In genomic region chr10:58618501-58619216, GRCm38 (mm10) we compare ENCODE assay signal across 24 mouse cellular contexts. TPM values are rescaled to one million over a fixed set of nuclear protein-coding genes. Genes with fewer than 3 reads are reported as not detected.
A peak's percentile ranks its signal among the peaks of the same experiment; 100 is the strongest.
DNase-seq lines count a peak whose midpoint lies in the region; ATAC-seq and TF ChIP-seq lines count a peak whose summit lies in the region.
"Had no signal": no experiment of that assay in that cellular context is flagged by ENCODE, and none has a peak within 500 bp of the region (broad histone marks: within the 10 kb centered on the region; RNA-seq: fewer than 3 reads in every experiment).

No protein-coding gene starts in this region.

- no peaks in the 10 kb centered on the region for H3K4me1 ChIP-seq in hindbrain, postnatal 0 days (ENCODE audit: insufficient read depth, low read length)
- peaks cover 3% of the 10 kb centered on the region; the same call in 1 of the 2 replicates for H3K4me1 ChIP-seq in hindbrain, embryonic 12.5 days
- peaks cover 9% of the 10 kb centered on the region for H3K4me1 ChIP-seq in cerebellum, adult 2 months (ENCODE audit: control insufficient read depth, insufficient read depth, low read length)
- H3K4me1 ChIP-seq: forebrain, embryonic 12.5 days; limb, embryonic 12.5 days; liver, embryonic 12.5 days; lung, embryonic 15.5 days; megakaryocyte, embryonic 14.5 days; midbrain, embryonic 15.5 days had no signal

- H3K9me3 ChIP-seq in hindbrain, postnatal 0 days (ENCODE audit: low read length): no peaks in the 10 kb centered on the region
- no peaks in the 10 kb centered on the region for H3K9me3 ChIP-seq in hindbrain, embryonic 12.5 days (replicated peaks)
- H3K9me3 ChIP-seq: forebrain, embryonic 12.5 days; G1E; hindbrain, embryonic 13.5 days; limb, embryonic 12.5 days; liver, embryonic 12.5 days; lung, embryonic 15.5 days; midbrain, embryonic 15.5 days had no signal

- peak; percentile 46 for ATAC-seq in hindbrain, postnatal 0 days
- no peak for ATAC-seq in hindbrain, embryonic 12.5 days (ENCODE audit: low FRiP score)
- ATAC-seq: intestine, embryonic 16.5 days; liver, embryonic 12.5 days; midbrain, embryonic 15.5 days had no signal

- H3K9ac ChIP-seq in hindbrain, postnatal 0 days (replicated peaks; ENCODE audit: low read length): no peak overlapping the region
- H3K9ac ChIP-seq in hindbrain, embryonic 12.5 days: no peak overlapping the region
- H3K9ac ChIP-seq: forebrain, embryonic 12.5 days; hindbrain, embryonic 13.5 days; limb, embryonic 12.5 days; liver, embryonic 12.5 days; lung, embryonic 15.5 days; midbrain, embryonic 15.5 days had no signal

- no peak for TF ChIP-seq CTCF in hindbrain, postnatal 0 days (IDR thresholded peaks at IDR 0.05; ENCODE audit: low read depth)
- TF ChIP-seq CTCF in cerebellum, adult 2 months (IDR thresholded peaks at IDR 0.05; ENCODE audit: borderline replicate concordance, insufficient read depth, low read depth, low read length): no peak

- no peak overlapping the region for H3K4me2 ChIP-seq in hindbrain, postnatal 0 days (ENCODE audit: low read depth, low read length)
- H3K4me2 ChIP-seq in hindbrain, embryonic 12.5 days (replicated peaks): no peak overlapping the region
- H3K4me2 ChIP-seq: forebrain, embryonic 12.5 days; hindbrain, embryonic 13.5 days; limb, embryonic 12.5 days; liver, embryonic 12.5 days; lung, embryonic 15.5 days; midbrain, embryonic 15.5 days had no signal

- H3K36me3 ChIP-seq in hindbrain, postnatal 0 days (ENCODE audit: insufficient read depth, low read length): no peaks in the 10 kb centered on the region
- H3K36me3 ChIP-seq in hindbrain, embryonic 12.5 days: no peaks in the 10 kb centered on the region
- H3K36me3 ChIP-seq: forebrain, embryonic 12.5 days; G1E; hindbrain, embryonic 13.5 days; limb, embryonic 12.5 days; liver, embryonic 12.5 days; lung, embryonic 15.5 days; midbrain, embryonic 15.5 days had no signal

- WGBS in hindbrain, postnatal 0 days: 61% methylated on average over 17 of the region's 17 CpGs
- WGBS in hindbrain, embryonic 12.5 days: 90% methylated on average over 17 of the region's 17 CpGs
- 16% methylated on average over 17 of the region's 17 CpGs for WGBS in cerebellum, adult 2 months

- H3K27ac ChIP-seq in hindbrain, postnatal 0 days: no peak overlapping the region
- no peak overlapping the region for H3K27ac ChIP-seq in hindbrain, embryonic 12.5 days
- no peak overlapping the region for H3K27ac ChIP-seq in cerebellum, adult 2 months (ENCODE audit: insufficient read depth, low read length)
- H3K27ac ChIP-seq: forebrain, embryonic 12.5 days; hindbrain, embryonic 13.5 days; limb, embryonic 12.5 days; liver, embryonic 12.5 days; lung, embryonic 15.5 days; midbrain, embryonic 15.5 days had no signal

- H3K4me3 ChIP-seq in hindbrain, postnatal 0 days (ENCODE audit: low read length): no peak overlapping the region
- H3K4me3 ChIP-seq in hindbrain, embryonic 12.5 days: no peak overlapping the region
- H3K4me3 ChIP-seq in cerebellum, adult 2 months (replicated peaks; ENCODE audit: insufficient read depth, low read depth, low read length): no peak overlapping the region
- H3K4me3 ChIP-seq: forebrain, embryonic 12.5 days; hindbrain, embryonic 13.5 days; limb, embryonic 12.5 days; liver, embryonic 12.5 days; lung, embryonic 15.5 days; megakaryocyte, embryonic 14.5 days; midbrain, embryonic 15.5 days had no signal

- TF ChIP-seq POLR2A in cerebellum, adult 2 months (IDR thresholded peaks at IDR 0.05; ENCODE audit: borderline replicate concordance, insufficient read depth, low read length): no peak

- peak; percentile 53 for DNase-seq in hindbrain, postnatal 0 days (ENCODE audit: low spot score)
- DNase-seq in brain, adult 2 months (ENCODE audit: low read depth, low spot score): peak; percentile 83
- DNase-seq in cerebellum, adult 2 months: peak; percentile 85 to 90
- peak; percentile 84 to 85 for DNase-seq in cerebellum, postnatal 36 days
- DNase-seq in retina, embryonic 14.5 days (ENCODE audit: low spot score): no peak
- no peak for DNase-seq in T-cell, adult 2 months (ENCODE audit: low spot score)
- DNase-seq: adrenal gland, postnatal 25 days; gastrocnemius, postnatal 10 days; kidney, postnatal 4 days; layer of hippocampus, adult 9-11 months; retina, postnatal 1 day; right cerebral cortex, postnatal 4 days had no signal

- H3K27me3 ChIP-seq in hindbrain, postnatal 0 days (ENCODE audit: insufficient read depth, low read length): no peaks in the 10 kb centered on the region
- H3K27me3 ChIP-seq in hindbrain, embryonic 12.5 days: no peaks in the 10 kb centered on the region
- H3K27me3 ChIP-seq in cerebellum, adult 2 months (ENCODE audit: control insufficient read depth, insufficient read depth, low read length): no peaks in the 10 kb centered on the region
- H3K27me3 ChIP-seq: forebrain, embryonic 12.5 days; hindbrain, embryonic 13.5 days; limb, embryonic 12.5 days; liver, embryonic 12.5 days; lung, embryonic 15.5 days; megakaryocyte, embryonic 14.5 days; midbrain, embryonic 15.5 days had no signal

RNA-seq across cellular contexts. Expression of gene Edar, which starts 56.8 kb away (rescaled TPM):
- total RNA-seq in hindbrain, postnatal 0 days (2014; rRNA removed): 0.11 and 0.16 TPM in 2 replicates
- polyA plus RNA-seq in hindbrain, postnatal 0 days (2015; fragmentation: Nextera tagmentation; extraction: Ambion mirVana): 0.08 TPM in 2 replicates
- polyA plus RNA-seq in hindbrain, embryonic 12.5 days (2016; fragmentation: Nextera tagmentation; extraction: Ambion mirVana): 0.07 and 0.32 TPM in 2 replicates
- 0.08 and 0.13 TPM in 2 replicates for polyA plus RNA-seq in cerebellum, adult 2 months (2012; rRNA removed)
- total RNA-seq: G1E; neutrophil, adult 5-6 weeks had no signal
- polyA plus RNA-seq: G1E; heart, postnatal 0 days had no signal

Comparison
In these comparisons a context has a peak if more than half of its experiments do, and no peak if none do; other contexts are left out.
1. DNase-seq: peak in hindbrain, postnatal 0 days (single experiment), brain, adult 2 months (single experiment), cerebellum, adult 2 months (2 of 2) and cerebellum, postnatal 36 days (2 of 2); none in retina, embryonic 14.5 days (single experiment) and T-cell, adult 2 months (single experiment).